Mouse (Mus musculus): ENCODE measurements around the gene Zyg11b.

Zyg11b gene

DNA sequence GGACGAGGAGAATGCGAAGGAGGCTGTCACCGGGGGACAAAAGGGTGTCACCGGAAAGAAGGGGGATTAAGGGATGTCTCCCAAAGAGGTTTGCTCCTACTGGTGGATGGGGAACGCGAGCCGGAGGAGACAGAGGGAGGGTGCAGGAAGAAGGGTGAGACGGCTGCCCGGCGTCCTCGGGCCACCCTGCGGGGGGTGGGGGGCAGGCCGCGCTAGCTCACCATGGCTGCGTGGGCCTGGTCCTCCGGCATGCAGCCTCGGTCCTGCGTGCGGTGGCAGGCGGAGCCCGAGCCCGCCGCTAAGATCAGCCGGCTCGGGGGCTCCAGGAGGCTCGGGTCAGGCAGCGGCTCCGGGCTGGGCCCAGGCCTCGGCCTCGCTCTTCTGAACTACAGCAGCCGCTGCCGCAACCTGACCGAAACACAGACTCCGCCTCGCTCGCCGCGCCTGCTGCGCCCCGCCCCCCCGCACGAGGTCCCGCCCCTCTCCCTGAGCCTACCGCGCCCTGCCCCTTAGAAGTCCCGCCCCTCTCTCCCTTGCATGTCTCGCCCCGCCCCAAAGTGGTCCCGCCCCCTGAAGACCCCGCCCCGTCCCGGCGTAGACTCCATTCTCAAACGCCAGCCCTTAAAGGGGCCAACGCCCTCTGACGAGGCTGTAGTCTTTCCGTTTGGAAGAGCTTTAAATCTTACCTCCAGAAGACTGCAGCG, at the start of gene Zyg11b:
Zyg11b (minus strand) TSS at position 427 of the 704 bp plus-strand sequence.
- peak; percentile 95 for DNase-seq

DNA sequence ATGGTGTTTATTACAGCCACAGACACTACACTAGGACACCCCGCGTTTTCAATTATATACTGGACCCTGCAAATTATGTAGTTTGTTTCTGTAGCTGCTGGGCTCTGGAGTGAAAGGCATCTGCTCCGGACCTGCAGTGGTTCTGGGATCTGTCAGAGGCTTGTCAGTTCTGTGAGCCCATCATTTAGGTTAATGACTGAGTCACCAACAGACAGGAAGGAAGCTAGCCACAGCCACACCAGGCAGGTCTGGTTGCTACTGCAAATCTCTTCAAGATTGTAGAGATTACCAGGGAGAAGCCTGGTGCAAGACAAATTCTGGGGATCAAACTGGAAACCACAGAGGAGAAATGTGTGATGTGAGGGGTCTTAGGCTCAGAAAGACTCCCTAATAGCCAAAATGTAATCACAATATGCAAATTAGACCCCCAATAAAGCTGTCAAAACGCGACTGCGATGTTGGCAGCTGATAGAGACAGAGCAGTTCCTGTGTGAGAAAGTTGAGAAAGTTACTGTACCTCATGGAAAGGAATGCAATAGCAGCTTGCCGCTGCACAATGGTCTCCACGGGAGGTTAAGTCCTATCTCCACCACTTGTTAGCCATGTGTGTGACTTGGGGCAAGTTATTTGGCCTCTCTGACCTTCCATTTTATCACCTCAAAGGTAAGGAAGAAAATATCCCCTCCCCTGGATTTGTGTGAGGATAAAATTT, 49.1 kb upstream of the Zyg11b start:
- DNase-seq = no peak

DNA sequence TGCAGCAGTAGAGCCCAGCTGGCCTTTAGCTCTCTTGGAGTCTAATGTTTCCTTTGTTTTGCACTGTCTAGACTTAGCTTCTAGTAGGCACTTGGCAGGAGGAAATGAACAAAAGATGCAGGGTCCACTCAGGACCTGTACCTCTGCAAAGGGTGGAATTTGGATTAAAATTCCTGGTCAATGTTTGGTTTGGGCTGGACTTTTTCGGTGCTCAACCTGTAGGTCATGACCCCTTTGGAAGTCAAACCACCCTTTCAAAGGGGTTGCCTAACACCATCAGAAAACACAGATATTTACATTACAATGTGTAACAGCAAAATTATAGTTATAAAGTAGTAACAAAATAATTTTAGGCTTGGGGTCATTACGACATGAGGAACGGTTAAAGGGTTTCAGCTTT, 48.2 kb upstream of the Zyg11b start:
- DNase-seq = no peak

GRCm38 (mm10) chr4:108348256-108348875, 47.5 kb upstream of the Zyg11b start:
- no peak for DNase-seq

- no peak for DNase-seq
Observed at GRCm38 (mm10) chr4:108347111-108347510, 46.2 kb upstream of the Zyg11b start.

- no peak for DNase-seq
Observed at GRCm38 (mm10) chr4:108345826-108346225, 44.9 kb upstream of the Zyg11b start.

DNA sequence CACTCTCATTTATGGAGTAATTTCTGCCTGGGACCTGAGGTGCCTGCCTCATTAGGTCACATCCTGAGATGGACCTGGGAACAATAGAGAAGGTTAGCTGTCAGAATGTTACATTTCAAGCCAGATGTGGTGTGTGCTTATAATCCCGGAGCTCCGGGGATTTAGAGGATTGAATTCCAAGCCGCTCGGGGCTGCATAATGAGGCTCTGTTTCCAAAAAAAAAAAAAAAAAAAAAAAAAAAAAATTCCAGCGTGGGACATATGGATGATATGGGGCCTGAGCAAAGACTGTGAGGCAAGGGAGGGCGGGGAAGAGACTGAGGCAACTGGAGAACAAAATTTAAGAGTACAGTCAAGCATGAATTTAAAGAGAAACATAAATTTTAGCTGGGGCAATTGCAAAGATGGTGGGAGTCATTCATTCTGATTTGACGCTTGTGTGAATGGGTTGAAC, 43.8 kb upstream of the Zyg11b start:
- peak; percentile 58 for DNase-seq

- DNase-seq = peak; percentile 89
Observed at GRCm38 (mm10) chr4:108339277-108339690, 38.4 kb upstream of the Zyg11b start.

DNA sequence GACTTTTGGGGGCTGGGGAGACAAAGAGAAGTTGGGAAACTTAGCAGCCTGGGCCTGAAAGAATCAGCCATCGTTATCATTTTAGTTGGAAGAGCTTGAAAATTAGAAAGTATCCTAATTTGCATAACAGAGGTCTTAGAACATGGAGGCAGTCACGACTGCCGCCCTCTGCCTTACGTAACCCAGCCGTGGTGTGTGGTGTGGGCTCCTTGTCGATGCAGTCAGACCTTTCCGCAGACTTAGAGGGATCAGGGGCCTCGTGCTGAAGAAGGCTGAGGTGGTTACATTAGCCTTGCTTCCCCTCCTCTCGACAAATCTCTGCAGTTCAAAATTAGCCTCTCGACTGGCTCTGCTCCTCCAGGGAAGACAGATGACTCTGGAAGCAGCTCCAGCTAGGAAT, 37.9 kb upstream of the Zyg11b start:
- no peak for DNase-seq

- DNase-seq = no peak
Observed at GRCm38 (mm10) chr4:108338321-108338733, 37.4 kb upstream of the Zyg11b start.

GRCm38 (mm10) chr4:108337817-108338216, 36.9 kb upstream of the Zyg11b start:
- no peak for DNase-seq

- DNase-seq = no peak
Observed at GRCm38 (mm10) chr4:108336765-108337164, 35.9 kb upstream of the Zyg11b start.

DNA sequence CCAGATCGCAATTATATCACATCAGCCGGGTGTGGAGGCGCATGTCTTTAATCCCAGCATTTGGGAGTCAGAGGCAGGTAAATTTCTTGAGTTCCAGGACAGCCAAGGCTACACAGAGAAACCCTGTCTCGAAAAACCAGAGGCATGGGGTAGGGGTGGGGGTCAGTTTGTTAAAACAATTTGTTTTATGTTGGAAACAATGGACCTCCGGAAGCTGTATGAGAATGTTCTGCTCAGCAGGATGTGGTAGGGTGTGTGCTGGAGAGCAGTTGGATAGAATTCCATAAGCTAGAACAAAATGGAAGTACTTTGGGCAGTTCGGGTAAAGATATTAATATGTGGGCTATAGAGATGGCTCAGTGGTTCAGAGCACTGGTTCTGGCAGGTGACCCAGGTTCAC, 34.5 kb upstream of the Zyg11b start:
- no peak for DNase-seq

- DNase-seq = no peak
Observed at GRCm38 (mm10) chr4:108332041-108332440, 31.1 kb upstream of the Zyg11b start.

DNA sequence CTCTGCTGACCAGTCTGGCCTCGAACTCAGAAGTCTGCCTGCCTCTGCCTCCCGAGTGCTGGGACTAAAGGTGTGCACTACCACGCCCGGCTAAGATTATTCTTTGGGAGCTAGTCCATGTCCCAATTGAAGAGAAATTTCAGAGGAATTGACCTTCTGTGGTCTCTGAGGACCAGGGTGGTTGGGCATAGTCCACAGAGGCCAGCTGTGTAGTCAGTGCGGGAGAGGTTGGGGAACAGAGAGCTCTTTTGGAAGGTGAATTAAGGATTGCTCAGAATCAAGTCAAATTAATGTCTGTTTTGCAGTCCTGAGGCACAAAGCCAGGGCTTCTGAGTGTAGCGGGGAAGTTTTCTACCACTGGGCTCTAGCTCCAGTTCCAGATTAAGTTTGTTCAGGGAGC, 28.9 kb upstream of the Zyg11b start:
- no peak for DNase-seq

DNA sequence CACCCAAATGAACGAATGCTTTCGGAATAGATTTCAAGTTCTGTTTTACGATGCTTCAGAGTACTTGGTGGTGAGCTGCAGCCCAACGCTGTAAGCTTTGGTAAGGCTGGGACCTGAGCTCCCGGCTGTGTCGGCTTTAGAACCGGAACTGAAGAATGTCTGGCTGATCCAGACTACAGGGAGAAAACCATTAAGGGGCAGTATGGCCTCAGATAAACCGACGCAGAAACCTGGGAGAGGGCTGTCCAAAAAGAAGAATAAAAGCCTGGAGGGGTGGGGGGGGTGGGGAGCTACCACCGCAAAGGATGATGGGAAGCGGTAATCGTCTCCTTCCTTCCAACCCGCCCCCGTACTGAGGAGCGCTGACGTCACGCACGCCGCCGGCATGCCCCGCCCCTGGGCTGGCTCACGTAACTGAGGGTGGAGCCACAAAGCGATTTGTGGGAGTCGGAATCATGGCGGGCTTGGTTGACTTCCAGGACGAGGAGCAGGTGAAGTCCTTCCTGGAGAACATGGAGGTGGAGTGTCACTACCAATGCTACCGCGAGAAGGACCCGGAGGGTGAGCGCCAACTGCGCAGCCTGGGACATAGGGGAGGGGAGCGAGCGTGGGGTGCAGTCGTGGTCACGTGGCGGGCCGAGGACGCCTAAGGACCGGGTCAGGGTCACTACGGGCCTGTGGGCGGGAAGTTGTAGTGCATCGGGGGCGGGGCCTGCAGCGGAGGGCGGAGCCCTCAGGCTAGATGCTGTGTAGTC, 27.0 kb upstream of the Zyg11b start, which contains the start of gene Coa7:
Coa7 (plus strand) TSS at position 411 of the 755 bp plus-strand sequence.
- peak; percentile 98 for DNase-seq

- peak; percentile 72 for DNase-seq
Observed at GRCm38 (mm10) chr4:108327071-108327579, 26.2 kb upstream of the Zyg11b start.

GRCm38 (mm10) chr4:108323588-108323987, 22.7 kb upstream of the Zyg11b start:
- DNase-seq = no peak

- DNase-seq = peak; percentile 48
Observed at GRCm38 (mm10) chr4:108320627-108321380, 19.9 kb upstream of the Zyg11b start.

DNA sequence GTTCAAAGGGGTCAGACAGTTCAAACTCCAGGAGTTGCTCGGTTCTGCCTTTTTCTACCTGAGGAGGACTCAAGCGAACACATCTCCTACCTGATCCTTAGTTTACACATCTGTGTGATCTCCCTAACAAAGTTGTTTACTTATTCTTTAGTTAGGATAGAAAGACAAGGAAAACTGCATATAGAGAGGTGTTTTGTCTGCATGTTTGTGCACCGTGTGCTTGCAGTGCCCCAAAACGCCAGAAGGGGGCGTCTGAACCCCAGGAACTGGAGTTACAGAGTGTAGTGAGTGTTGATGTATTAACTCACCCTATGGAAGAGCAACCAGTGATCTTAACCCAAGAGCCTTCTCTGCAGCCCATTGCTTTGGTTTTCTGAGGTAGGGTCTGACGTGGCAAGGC, 18.9 kb upstream of the Zyg11b start:
- no peak for DNase-seq

DNA sequence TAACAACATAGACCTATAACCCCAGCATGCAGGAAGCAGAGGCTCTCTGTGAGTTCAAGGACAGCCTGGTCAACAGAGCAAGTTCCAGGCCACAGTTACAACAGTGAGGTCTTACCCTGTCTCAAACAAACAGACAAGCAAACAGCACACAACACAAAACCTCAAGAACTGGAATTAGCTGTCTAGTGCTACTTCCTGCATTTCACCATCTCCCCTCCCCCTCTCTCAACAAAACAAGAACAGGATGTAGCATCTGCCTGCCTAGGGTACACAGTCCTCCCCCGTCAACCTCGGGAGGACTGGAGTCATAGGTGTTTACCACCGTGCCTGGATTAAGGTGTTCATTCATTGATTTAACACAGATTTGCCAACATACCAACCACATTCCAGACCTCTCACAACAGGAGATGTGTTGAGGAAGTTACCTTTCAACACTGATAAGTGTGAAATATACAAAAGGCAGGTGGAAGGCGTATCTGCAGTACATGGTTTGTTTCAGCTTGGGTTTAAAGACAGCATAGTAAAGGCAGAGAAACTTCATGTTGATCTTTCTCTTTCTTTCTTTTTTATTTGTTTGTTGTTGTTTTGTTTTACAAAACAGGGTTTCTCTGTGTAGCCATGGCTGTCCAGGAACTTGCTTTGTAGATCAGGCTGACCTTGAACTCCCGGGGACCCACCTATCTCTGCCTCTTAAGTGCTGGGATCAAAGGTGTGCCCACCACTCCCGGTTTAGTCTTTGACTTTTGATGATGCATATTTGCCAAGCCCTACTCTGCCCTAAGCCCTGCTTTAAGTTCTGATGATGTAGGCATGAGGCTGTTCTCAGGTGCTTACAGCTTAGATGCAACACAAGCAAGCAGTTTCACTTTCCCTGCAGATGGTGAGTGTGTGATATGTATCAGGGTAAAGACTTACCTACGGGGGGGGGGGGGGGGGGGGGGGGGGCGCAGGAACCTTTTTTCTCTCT, 18.0 kb upstream of the Zyg11b start:
- DNase-seq = no peak

Data from retina, postnatal 1 day (tissue).